Mouse (Mus musculus) stomach, postnatal 0 days (tissue): ENCODE measurements around the gene Aqp1.

Experiments
- CTCF ChIP-seq: IDR thresholded peaks from 2 replicates; pipeline ENCODE4 v1.5.1; 2016; ENCODE audit warnings: antibody characterized with exemption, low read depth, mild to moderate bottlenecking, moderate library complexity
- EP300 ChIP-seq: optimal IDR thresholded peaks from 2 replicates; pipeline ENCODE3; 2016; ENCODE audit warnings: antibody characterized with exemption

DNA sequence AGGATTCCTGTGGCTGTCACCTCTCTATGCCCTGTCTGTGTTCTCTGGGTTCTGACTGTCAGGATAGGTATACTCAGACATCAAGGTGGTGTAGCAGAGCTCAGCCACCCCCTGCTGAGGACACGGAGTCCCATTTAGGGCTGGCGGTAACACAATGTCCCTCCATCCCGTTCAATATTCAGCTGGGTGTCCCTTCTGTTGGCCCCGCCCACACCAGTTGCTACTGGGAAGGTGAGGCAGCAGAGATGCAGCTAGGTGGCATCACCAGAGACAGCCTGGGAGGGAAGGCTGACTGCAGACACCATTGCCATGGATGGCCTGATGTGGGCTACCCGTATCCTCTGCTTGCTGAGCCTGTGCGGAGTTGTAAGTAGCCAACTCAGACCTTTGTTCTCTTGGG, 39.8 kb downstream of the Aqp1 start, which contains the start of gene Ghrhr:
- TF ChIP-seq CTCF (no peak), EP300 (no peak)
